Mouse (Mus musculus) heart, adult 2 months (tissue): Measurements from ENCODE around the gene Srsf10. TPM values are rescaled to one million over a fixed set of nuclear protein-coding genes. Genes with fewer than 3 reads are reported as not detected.

Source experiments
- DNase-seq, 2 experiments: peaks; one replicate each; pipeline ENCODE4 v3.0.0; 2021
- H3K27ac ChIP-seq: fragments of 200-600 bp; 2 replicates; pipeline ENCODE4 v1.8.1; 2022
- H3K27me3 ChIP-seq: fragments of 200-500 bp; 2 replicates; pipeline ENCODE4 v1.6.1; 2012; ENCODE audit warnings: mild to moderate bottlenecking, low read length, inconsistent platforms, mixed read lengths; ENCODE audit not compliant: control insufficient read depth, insufficient read depth
- H3K36me3 ChIP-seq: fragments of 200-500 bp; 2 replicates; pipeline ENCODE4 v1.6.1; 2012; ENCODE audit warnings: low read length, inconsistent platforms; ENCODE audit not compliant: control insufficient read depth, insufficient read depth
- H3K4me1 ChIP-seq: fragments of 200-500 bp; 2 replicates; pipeline ENCODE4 v1.6.1; 2011; ENCODE audit warnings: low read length; ENCODE audit not compliant: control insufficient read depth, insufficient read depth
- H3K4me3 ChIP-seq: fragments of 200-600 bp; 2 replicates; pipeline ENCODE4 v1.8.1; 2022
- H3K79me2 ChIP-seq: fragments of 200-500 bp; replicated peaks from 2 replicates; pipeline ENCODE4 v1.6.1; 2012; ENCODE audit warnings: mild to moderate bottlenecking, inconsistent platforms, low read length, moderate library complexity, mixed read lengths; ENCODE audit not compliant: control insufficient read depth, insufficient read depth
- H3K9ac ChIP-seq: fragments of 200-500 bp; 2 replicates; pipeline ENCODE4 v1.6.1; 2012; ENCODE audit warnings: low read depth, mild to moderate bottlenecking, control low read depth, inconsistent platforms, low read length, mixed read lengths
- CTCF ChIP-seq: fragments of 200-600 bp; IDR thresholded peaks from 2 replicates; pipeline ENCODE4 v1.8.1; 2022; ENCODE audit warnings: antibody characterized with exemption, mild to moderate bottlenecking, moderate library complexity
- EP300 ChIP-seq: fragments of 200-500 bp; IDR thresholded peaks from 2 replicates; pipeline ENCODE4 v1.6.1; 2011; ENCODE audit warnings: low read depth, low read length, control low read depth; ENCODE audit not compliant: insufficient read depth
- POLR2A ChIP-seq: fragments of 200-500 bp; IDR thresholded peaks from 2 replicates; pipeline ENCODE4 v1.6.1; 2011; ENCODE audit warnings: mild to moderate bottlenecking, low read depth, low read length, control low read depth; ENCODE audit not compliant: insufficient read depth
- WGBS: fragments of 180-500 bp; shearing (Covaris S2); methylation state at CpG from one replicate; pipeline ENCODE4 v1.1.7; 2018; 5-methylcytosine and 5-hydroxymethylcytosine counted together
- intact Hi-C: fragments of 180-260 bp; cut with DNase I; formaldehyde crosslinking; loops from one replicate; pipeline ENCODE4 v1.15.1; 2025
- polyA plus RNA-seq: library from polyadenylated mRNA; depleted of rRNA; stranded (reverse); fragments of >200 nt; gene quantifications from 2 replicates; pipeline ENCODE4 v1.2.3, GENCODE M21; 2012; rRNA removed
- total RNA-seq, 2 experiments: library from RNA; stranded (reverse); gene quantifications; 2 replicates each; pipeline ENCODE4 v1.2.3; 2021

The Srsf10 gene
- total and polyA plus RNA-seq, 3 experiments, result 28.8 to 49.1 (median 45.3) TPM

DNA sequence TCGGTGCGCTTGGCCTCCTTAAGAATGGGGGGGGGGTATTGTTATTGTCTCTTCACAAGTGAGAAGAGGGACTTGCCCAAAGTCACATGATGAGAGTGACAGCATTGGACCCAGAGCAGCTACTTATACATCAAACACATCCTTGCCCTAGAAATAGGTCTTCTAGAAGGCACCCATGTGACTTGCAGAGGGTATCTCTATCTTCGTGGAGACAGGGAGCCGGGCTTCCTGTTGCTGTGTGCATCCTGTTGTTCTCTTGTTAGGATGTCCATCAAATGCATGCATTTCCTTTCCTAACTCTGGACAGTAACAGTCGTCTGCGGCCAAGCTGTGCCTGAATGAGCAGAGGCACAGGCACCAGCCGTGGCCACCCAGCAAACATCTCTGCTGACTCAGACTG is 56.0 kb downstream of the Srsf10 start:
- TF ChIP-seq EP300 (0 out of 2 replicates have a peak, but pooled peaks have one; percentile 37), CTCF (no peak), POLR2A (peak; percentile 23; the same call in 1 of the 2 replicates)
- WGBS, result 36% methylated on average over 7 of the region's 7 CpGs
- intact Hi-C loops, result no loop called here
- Histone ChIP-seq H3K79me2 (no peaks in the 10 kb centered on the region), H3K27me3 (no peaks in the 10 kb centered on the region), H3K9ac (no peak overlapping the region), H3K4me1 (peaks cover 5% of the 10 kb centered on the region), H3K36me3 (no peaks in the 10 kb centered on the region; the same call in 1 of the 2 replicates), H3K27ac (peak overlapping the region; percentile 42), H3K4me3 (no peak overlapping the region)
- DNase-seq, result peak in 1 of 2 experiments; percentile 37

DNA sequence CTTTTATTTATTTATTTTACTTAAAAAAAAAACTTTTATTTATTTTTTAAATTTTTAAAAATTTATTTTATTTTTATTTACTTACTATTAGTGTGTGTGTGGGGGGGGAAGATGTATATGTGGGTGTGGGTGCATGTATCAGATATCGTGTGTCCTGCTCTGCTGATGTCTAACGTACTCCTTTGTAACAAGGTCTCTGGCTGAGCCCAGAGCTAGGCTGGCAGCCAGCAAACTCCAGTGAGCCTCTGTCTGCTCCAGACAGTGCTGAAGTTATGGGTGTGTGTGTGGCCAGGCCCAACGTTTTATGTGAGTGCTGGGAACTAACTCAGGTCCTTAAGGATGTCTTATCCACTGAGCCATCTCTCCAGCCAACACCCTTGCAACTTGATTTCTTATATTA is 56.6 kb downstream of the Srsf10 start:
- no peak for DNase-seq
- no peaks in the 10 kb centered on the region; the same call in 1 of the 2 replicates for H3K36me3 ChIP-seq
- no peak overlapping the region for H3K9ac ChIP-seq
- H3K4me3 ChIP-seq, result no peak overlapping the region
- WGBS, result 32% methylated on average over 3 of the region's 3 CpGs
- intact Hi-C loops, result no loop called here
- peak overlapping the region; percentile 42 for H3K27ac ChIP-seq
- no peaks in the 10 kb centered on the region for H3K27me3 ChIP-seq
- H3K79me2 ChIP-seq, result no peaks in the 10 kb centered on the region
- no peak for TF ChIP-seq POLR2A
- TF ChIP-seq CTCF, result no peak
- TF ChIP-seq EP300, result no peak
- H3K4me1 ChIP-seq, result peaks cover 5% of the 10 kb centered on the region

DNA sequence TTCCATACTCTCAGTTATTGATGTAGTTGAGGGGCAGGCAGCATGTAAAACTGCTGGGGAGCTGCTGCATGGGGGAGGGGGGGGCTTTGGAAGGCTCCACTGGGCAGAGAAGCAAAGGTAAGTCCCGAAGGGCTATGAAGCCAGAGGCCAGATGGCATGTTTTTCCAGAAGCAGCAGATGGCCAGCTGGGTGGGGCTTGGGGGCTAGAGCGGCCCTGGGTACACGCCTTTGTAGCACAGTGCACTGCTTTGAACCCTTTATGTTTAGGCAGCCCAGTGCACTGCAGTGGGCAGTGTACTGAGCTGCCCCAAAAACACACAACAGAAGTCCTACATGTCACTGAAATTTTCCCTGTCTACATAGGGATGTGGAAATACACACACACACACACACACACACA is 57.3 kb downstream of the Srsf10 start:
- no peak overlapping the region for H3K27ac ChIP-seq
- 33% methylated on average over 3 of the region's 3 CpGs for WGBS
- H3K36me3 ChIP-seq, result no peaks in the 10 kb centered on the region; the same call in 1 of the 2 replicates
- no peak overlapping the region for H3K4me3 ChIP-seq
- peaks cover 5% of the 10 kb centered on the region for H3K4me1 ChIP-seq
- TF ChIP-seq POLR2A, result no peak
- no peak for TF ChIP-seq EP300
- TF ChIP-seq CTCF, result no peak
- DNase-seq, result no peak
- H3K27me3 ChIP-seq, result no peaks in the 10 kb centered on the region
- no peak overlapping the region for H3K9ac ChIP-seq
- H3K79me2 ChIP-seq, result no peaks in the 10 kb centered on the region
- intact Hi-C loops, result no loop called here

DNA sequence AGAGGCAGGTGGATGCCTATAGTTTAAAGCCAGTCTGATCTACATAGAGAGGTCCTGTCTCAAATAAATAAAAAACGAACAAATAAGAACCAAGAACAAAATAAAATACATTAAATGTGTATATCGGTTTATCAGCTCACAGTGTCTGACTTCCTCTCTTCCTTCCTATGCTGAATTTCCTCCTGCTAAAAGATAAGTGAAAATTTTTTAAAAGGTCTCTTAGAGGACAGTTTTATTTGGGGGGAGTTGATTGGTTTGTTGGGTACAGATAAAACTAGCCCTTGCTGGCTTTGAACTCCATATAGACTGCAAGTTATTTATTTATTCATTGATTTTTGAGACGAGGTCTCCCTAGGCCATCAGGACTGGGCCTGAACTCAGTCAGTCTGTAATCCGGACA is 57.9 kb downstream of the Srsf10 start:
- Histone ChIP-seq H3K27me3 (no peaks in the 10 kb centered on the region), H3K4me3 (no peak overlapping the region), H3K79me2 (no peaks in the 10 kb centered on the region), H3K27ac (no peak overlapping the region), H3K36me3 (no peaks in the 10 kb centered on the region; the same call in 1 of the 2 replicates), H3K9ac (no peak overlapping the region), H3K4me1 (peaks cover 5% of the 10 kb centered on the region)
- DNase-seq, result no peak
- intact Hi-C loops, result no loop called here
- 56% methylated on average over 4 of the region's 4 CpGs for WGBS
- TF ChIP-seq CTCF (no peak), POLR2A (no peak), EP300 (no peak)

DNA sequence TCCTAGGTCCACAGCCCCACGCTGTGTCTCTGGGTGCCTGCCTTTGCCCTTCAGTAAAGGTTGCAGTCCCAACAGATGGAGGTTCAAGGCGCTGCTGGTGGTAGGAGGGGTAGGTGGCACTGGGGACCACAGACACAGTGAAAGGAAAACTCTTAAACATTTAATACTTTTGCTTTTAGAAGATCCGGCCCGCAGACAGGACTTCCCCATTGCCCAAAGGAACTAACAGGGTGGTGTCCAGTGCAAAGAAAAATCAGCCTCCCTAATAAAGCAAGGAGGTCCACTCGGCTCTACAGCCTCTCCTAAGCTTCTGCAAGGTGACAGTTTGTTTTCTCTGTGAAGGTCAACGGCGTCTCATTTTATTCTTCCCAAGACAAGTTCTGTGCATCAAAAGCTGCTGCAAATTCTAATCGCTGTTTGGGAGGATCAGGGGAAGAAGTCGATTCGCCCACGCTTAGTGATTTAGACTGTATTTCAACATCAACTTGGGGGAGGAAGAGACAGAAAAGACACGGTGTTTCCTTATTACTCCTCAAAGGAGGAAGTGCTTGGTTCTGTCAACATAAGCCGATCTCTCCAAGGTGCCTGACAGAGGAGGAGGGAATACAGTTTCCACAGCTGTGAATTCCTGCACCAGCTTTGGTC is 63.2 kb downstream of the Srsf10 start:
- Histone ChIP-seq H3K27ac (no peak overlapping the region; the same call in 1 of the 2 replicates), H3K4me1 (peaks cover 3% of the 10 kb centered on the region), H3K79me2 (no peaks in the 10 kb centered on the region), H3K36me3 (no peaks in the 10 kb centered on the region), H3K9ac (no peak overlapping the region), H3K4me3 (no peak overlapping the region), H3K27me3 (no peaks in the 10 kb centered on the region)
- intact Hi-C loops, result no loop called here
- DNase-seq, result peak in 1 of 2 experiments; percentile 40
- TF ChIP-seq POLR2A (no peak), EP300 (no peak), CTCF (no peak)
- 52% methylated on average over 13 of the region's 13 CpGs for WGBS

DNA sequence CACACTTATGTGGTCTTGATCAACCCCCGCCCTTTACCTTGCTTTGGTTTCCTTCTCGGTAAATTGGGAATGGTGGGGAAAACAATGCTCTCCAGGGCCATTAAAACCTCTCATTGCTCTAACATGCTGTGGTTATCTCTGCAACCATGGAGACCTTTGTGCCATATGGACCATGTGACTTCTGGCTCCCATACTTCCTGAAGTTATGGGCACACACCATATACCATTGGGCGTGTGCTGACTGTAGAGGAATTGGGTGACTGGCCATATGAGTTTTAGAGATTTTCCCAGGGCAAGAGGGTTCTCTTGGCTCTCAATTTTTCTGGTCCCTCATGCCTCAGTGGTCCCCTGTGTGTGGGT is 63.7 kb downstream of the Srsf10 start:
- intact Hi-C loops, result no loop called here
- H3K27me3 ChIP-seq, result no peaks in the 10 kb centered on the region
- TF ChIP-seq EP300 (no peak), POLR2A (no peak), CTCF (no peak)
- H3K9ac ChIP-seq, result no peak overlapping the region
- no peak for DNase-seq
- H3K4me1 ChIP-seq, result peaks cover 3% of the 10 kb centered on the region
- no peak overlapping the region for H3K27ac ChIP-seq
- 66% methylated on average over 3 of the region's 3 CpGs for WGBS
- no peaks in the 10 kb centered on the region for H3K36me3 ChIP-seq
- no peaks in the 10 kb centered on the region for H3K79me2 ChIP-seq
- no peak overlapping the region for H3K4me3 ChIP-seq

Other genes with a start within 250 kb of the Srsf10 start
- 1 to 10 TPM; 1.8 to 3.2 TPM for gene Ifnlr1, start 169.5 kb upstream of the Srsf10 start, total RNA-seq
- gene Ifnlr1, start 169.5 kb upstream of the Srsf10 start, polyA plus RNA-seq, result 2.0 and 2.8 TPM in 2 replicates
- under 1 TPM; 0.30 to 0.42 TPM for gene Il22ra1, start 127.6 kb upstream of the Srsf10 start, total RNA-seq
- 0.15 and 0.23 TPM in 2 replicates for gene Il22ra1, start 127.6 kb upstream of the Srsf10 start, polyA plus RNA-seq
- gene Myom3, start 96.0 kb upstream of the Srsf10 start, total RNA-seq, result 1 to 10 TPM in 1 of 2 experiments, under 1 TPM in 1; 0.61 to 1.5 TPM
- 1.4 and 1.6 TPM in 2 replicates for gene Myom3, start 96.0 kb upstream of the Srsf10 start, polyA plus RNA-seq
- 10 to 100 TPM; 58.8 to 81.2 TPM for gene Pnrc2, start 18.1 kb downstream of the Srsf10 start, total RNA-seq
- gene Pnrc2, start 18.1 kb downstream of the Srsf10 start, polyA plus RNA-seq, result 14.9 and 35.4 TPM in 2 replicates
- under 1 TPM; 0.23 to 0.59 TPM for gene Cnr2, start 39.6 kb downstream of the Srsf10 start, total RNA-seq
- gene Cnr2, start 39.6 kb downstream of the Srsf10 start, polyA plus RNA-seq, result 0.64 and 0.88 TPM in 2 replicates
- gene Fuca1, start 65.0 kb downstream of the Srsf10 start, total RNA-seq, result 10 to 100 TPM; 30.4 to 34.6 TPM
- 24.0 and 25.3 TPM in 2 replicates for gene Fuca1, start 65.0 kb downstream of the Srsf10 start, polyA plus RNA-seq
- gene Hmgcl, start 90.7 kb downstream of the Srsf10 start, total RNA-seq, result 10 to 100 TPM; 72.6 to 80.4 TPM
- 71.9 and 96.9 TPM in 2 replicates for gene Hmgcl, start 90.7 kb downstream of the Srsf10 start, polyA plus RNA-seq
- 1 to 10 TPM; 1.6 to 2.0 TPM for gene Gale, start 108.0 kb downstream of the Srsf10 start, total RNA-seq
- 4.6 TPM in 2 replicates for gene Gale, start 108.0 kb downstream of the Srsf10 start, polyA plus RNA-seq
- gene Lypla2, start 116.9 kb downstream of the Srsf10 start, total RNA-seq, result 10 to 100 TPM; 35.9 to 37.1 TPM
- gene Lypla2, start 116.9 kb downstream of the Srsf10 start, polyA plus RNA-seq, result 52.2 and 55.1 TPM in 2 replicates
- gene Pithd1, start 131.5 kb downstream of the Srsf10 start, total RNA-seq, result 10 to 100 TPM; 19.4 to 20.9 TPM
- 19.0 and 29.2 TPM in 2 replicates for gene Pithd1, start 131.5 kb downstream of the Srsf10 start, polyA plus RNA-seq
- gene Eloa, start 166.0 kb downstream of the Srsf10 start, total RNA-seq, result 10 to 100 TPM; 31.1 to 35.5 TPM
- 11.0 and 17.7 TPM in 2 replicates for gene Eloa, start 166.0 kb downstream of the Srsf10 start, polyA plus RNA-seq
- 100 to 1,000 TPM; 259 to 288 TPM for gene Rpl11, start 197.7 kb downstream of the Srsf10 start, total RNA-seq
- gene Rpl11, start 197.7 kb downstream of the Srsf10 start, polyA plus RNA-seq, result 132 and 186 TPM in 2 replicates